Mouse (Mus musculus): ENCODE data around the gene Sucla2. TPM values are rescaled to one million over a fixed set of nuclear protein-coding genes. Genes with fewer than 3 reads are reported as not detected.

Gene Sucla2
- polyA plus RNA-seq, 1 experiment from 2014 or later = 92.8 TPM

- no peak for DNase-seq (ENCODE audit: low spot score)
These were observed 18.7 kb downstream of the Sucla2 start for GRCm38 (mm10) chr14:73543781-73544180.

GRCm38 (mm10) chr14:73547034-73547433, 21.9 kb downstream of the Sucla2 start:
- WGBS = 37% methylated on average over 4 of the region's 4 CpGs
- peaks cover 3% of the 10 kb centered on the region for H3K4me1 ChIP-seq (replicated peaks; ENCODE audit: control insufficient read depth, insufficient read depth, low read length)
- no peak for DNase-seq (ENCODE audit: low spot score)
- H3K36me3 ChIP-seq (ENCODE audit: control insufficient read depth, insufficient read depth, low read length) = no peaks in the 10 kb centered on the region
- no peak for ATAC-seq (replicated peaks; ENCODE audit: low FRiP score)
- H3K27ac ChIP-seq (ENCODE audit: low read depth, low read length) = no peak overlapping the region
- H3K9ac ChIP-seq (ENCODE audit: low read depth, low read length) = no peak overlapping the region
- no peaks in the 10 kb centered on the region for H3K27me3 ChIP-seq (replicated peaks; ENCODE audit: control insufficient read depth, insufficient read depth, low read length)
- no peak overlapping the region for H3K4me3 ChIP-seq (ENCODE audit: low read depth, low read length)
- H3K4me2 ChIP-seq = no peak overlapping the region
- no peaks in the 10 kb centered on the region for H3K9me3 ChIP-seq (ENCODE audit: control insufficient read depth, low read length)

More at GRCm38 (mm10) chr14:73543781-73544180, 18.7 kb downstream of the Sucla2 start:
- no peaks in the 10 kb centered on the region for H3K27me3 ChIP-seq (replicated peaks; ENCODE audit: control insufficient read depth, insufficient read depth, low read length)
- H3K4me2 ChIP-seq = no peak overlapping the region
- no peaks in the 10 kb centered on the region for H3K9me3 ChIP-seq (ENCODE audit: control insufficient read depth, low read length)
- H3K36me3 ChIP-seq (ENCODE audit: control insufficient read depth, insufficient read depth, low read length) = no peaks in the 10 kb centered on the region
- 76% methylated on average over 6 of the region's 6 CpGs for WGBS
- H3K4me3 ChIP-seq (ENCODE audit: low read depth, low read length) = no peak overlapping the region
- ATAC-seq (replicated peaks; ENCODE audit: low FRiP score) = no peak
- no peak overlapping the region for H3K9ac ChIP-seq (ENCODE audit: low read depth, low read length)
- H3K4me1 ChIP-seq (replicated peaks; ENCODE audit: control insufficient read depth, insufficient read depth, low read length) = no peaks in the 10 kb centered on the region
- no peak overlapping the region for H3K27ac ChIP-seq (ENCODE audit: low read depth, low read length)

- ATAC-seq (replicated peaks; ENCODE audit: low FRiP score) (no peak), DNase-seq (ENCODE audit: low spot score) (no peak)
- Histone ChIP-seq H3K4me1 (replicated peaks; ENCODE audit: control insufficient read depth, insufficient read depth, low read length) (peaks cover 7% of the 10 kb centered on the region), H3K36me3 (ENCODE audit: control insufficient read depth, insufficient read depth, low read length) (no peaks in the 10 kb centered on the region), H3K9ac (ENCODE audit: low read depth, low read length) (no peak within 1 kb of the TSS), H3K4me2 (no peak within 1 kb of the TSS), H3K9me3 (ENCODE audit: control insufficient read depth, low read length) (no peaks in the 10 kb centered on the region), H3K27ac (ENCODE audit: low read depth, low read length) (no peak within 1 kb of the TSS), H3K4me3 (ENCODE audit: low read depth, low read length) (no peak within 1 kb of the TSS), H3K27me3 (replicated peaks; ENCODE audit: control insufficient read depth, insufficient read depth, low read length) (no peaks in the 10 kb centered on the region)
- WGBS = 78% methylated on average over 3 of the region's 3 CpGs
These were observed 22.9 kb downstream of the Sucla2 start, which contains the start of gene Nudt15 for GRCm38 (mm10) chr14:73548051-73548450. Gene Nudt15, minus strand, starts transcription at chr14:73548242.

GRCm38 (mm10) chr14:73550291-73550690, 25.2 kb downstream of the Sucla2 start:
- Histone ChIP-seq H3K27me3 (replicated peaks; ENCODE audit: control insufficient read depth, insufficient read depth, low read length) (no peaks in the 10 kb centered on the region), H3K4me2 (no peak overlapping the region), H3K4me1 (replicated peaks; ENCODE audit: control insufficient read depth, insufficient read depth, low read length) (peaks cover 13% of the 10 kb centered on the region), H3K9ac (ENCODE audit: low read depth, low read length) (no peak overlapping the region), H3K36me3 (ENCODE audit: control insufficient read depth, insufficient read depth, low read length) (no peaks in the 10 kb centered on the region), H3K27ac (ENCODE audit: low read depth, low read length) (no peak overlapping the region), H3K9me3 (ENCODE audit: control insufficient read depth, low read length) (no peaks in the 10 kb centered on the region), H3K4me3 (ENCODE audit: low read depth, low read length) (no peak overlapping the region)
- DNase-seq (ENCODE audit: low spot score) (no peak), ATAC-seq (replicated peaks; ENCODE audit: low FRiP score) (no peak)
- 60% methylated on average over 3 of the region's 3 CpGs for WGBS

GRCm38 (mm10) chr14:73550732-73551131, 25.6 kb downstream of the Sucla2 start:
- no peaks in the 10 kb centered on the region for H3K27me3 ChIP-seq (replicated peaks; ENCODE audit: control insufficient read depth, insufficient read depth, low read length)
- DNase-seq (ENCODE audit: low spot score) = no peak
- H3K4me3 ChIP-seq (ENCODE audit: low read depth, low read length) = no peak overlapping the region
- WGBS = 48% methylated on average over 8 of the region's 8 CpGs
- H3K4me1 ChIP-seq (replicated peaks; ENCODE audit: control insufficient read depth, insufficient read depth, low read length) = peaks cover 13% of the 10 kb centered on the region
- H3K4me2 ChIP-seq = no peak overlapping the region
- H3K9ac ChIP-seq (ENCODE audit: low read depth, low read length) = no peak overlapping the region
- no peak for ATAC-seq (replicated peaks; ENCODE audit: low FRiP score)
- H3K36me3 ChIP-seq (ENCODE audit: control insufficient read depth, insufficient read depth, low read length) = no peaks in the 10 kb centered on the region
- H3K27ac ChIP-seq (ENCODE audit: low read depth, low read length) = no peak overlapping the region
- H3K9me3 ChIP-seq (ENCODE audit: control insufficient read depth, low read length) = no peaks in the 10 kb centered on the region

- no peaks in the 10 kb centered on the region for H3K36me3 ChIP-seq (ENCODE audit: control insufficient read depth, insufficient read depth, low read length)
- no peak overlapping the region for H3K4me3 ChIP-seq (ENCODE audit: low read depth, low read length)
- H3K4me2 ChIP-seq = no peak overlapping the region
- no peak for DNase-seq (ENCODE audit: low spot score)
- H3K9ac ChIP-seq (ENCODE audit: low read depth, low read length) = no peak overlapping the region
- ATAC-seq (replicated peaks; ENCODE audit: low FRiP score) = no peak
- WGBS = 79% methylated on average over 6 of the region's 6 CpGs
- no peaks in the 10 kb centered on the region for H3K9me3 ChIP-seq (ENCODE audit: control insufficient read depth, low read length)
- no peaks in the 10 kb centered on the region for H3K27me3 ChIP-seq (replicated peaks; ENCODE audit: control insufficient read depth, insufficient read depth, low read length)
- no peak overlapping the region for H3K27ac ChIP-seq (ENCODE audit: low read depth, low read length)
- peaks cover 13% of the 10 kb centered on the region for H3K4me1 ChIP-seq (replicated peaks; ENCODE audit: control insufficient read depth, insufficient read depth, low read length)
These were observed 26.0 kb downstream of the Sucla2 start for GRCm38 (mm10) chr14:73551164-73551563.

GRCm38 (mm10) chr14:73552341-73553121, 27.4 kb downstream of the Sucla2 start:
- H3K4me2 ChIP-seq = peak overlapping the region; percentile 80
- H3K36me3 ChIP-seq (ENCODE audit: control insufficient read depth, insufficient read depth, low read length) = no peaks in the 10 kb centered on the region
- peak overlapping the region; percentile 93 for H3K4me3 ChIP-seq (ENCODE audit: low read depth, low read length)
- H3K4me1 ChIP-seq (replicated peaks; ENCODE audit: control insufficient read depth, insufficient read depth, low read length) = peaks cover 13% of the 10 kb centered on the region
- H3K9me3 ChIP-seq (ENCODE audit: control insufficient read depth, low read length) = no peaks in the 10 kb centered on the region
- WGBS = 4% methylated on average over 61 of the region's 61 CpGs
- peak; percentile 95 for DNase-seq (ENCODE audit: low spot score)
- peak; percentile 92 for ATAC-seq (replicated peaks; ENCODE audit: low FRiP score)
- peak overlapping the region; percentile 62; the same call in 1 of the 2 replicates for H3K27ac ChIP-seq (ENCODE audit: low read depth, low read length)
- no peaks in the 10 kb centered on the region for H3K27me3 ChIP-seq (replicated peaks; ENCODE audit: control insufficient read depth, insufficient read depth, low read length)
- H3K9ac ChIP-seq (ENCODE audit: low read depth, low read length) = peak overlapping the region; percentile 86

GRCm38 (mm10) chr14:73553122-73553696, 28.1 kb downstream of the Sucla2 start:
- Histone ChIP-seq H3K27ac (ENCODE audit: low read depth, low read length) (peak overlapping the region; percentile 62; the same call in 1 of the 2 replicates), H3K4me1 (replicated peaks; ENCODE audit: control insufficient read depth, insufficient read depth, low read length) (peaks cover 13% of the 10 kb centered on the region), H3K4me3 (ENCODE audit: low read depth, low read length) (peak overlapping the region; percentile 93), H3K36me3 (ENCODE audit: control insufficient read depth, insufficient read depth, low read length) (no peaks in the 10 kb centered on the region), H3K9ac (ENCODE audit: low read depth, low read length) (peak overlapping the region; percentile 86), H3K4me2 (peak overlapping the region; percentile 80), H3K9me3 (ENCODE audit: control insufficient read depth, low read length) (no peaks in the 10 kb centered on the region), H3K27me3 (replicated peaks; ENCODE audit: control insufficient read depth, insufficient read depth, low read length) (no peaks in the 10 kb centered on the region)
- 1% methylated on average over 10 of the region's 10 CpGs for WGBS
- no peak for DNase-seq (ENCODE audit: low spot score)
- ATAC-seq (replicated peaks; ENCODE audit: low FRiP score) = peak; percentile 45
